ENCODE assay signal across 12 mouse cellular contexts in the genomic region with DNA sequence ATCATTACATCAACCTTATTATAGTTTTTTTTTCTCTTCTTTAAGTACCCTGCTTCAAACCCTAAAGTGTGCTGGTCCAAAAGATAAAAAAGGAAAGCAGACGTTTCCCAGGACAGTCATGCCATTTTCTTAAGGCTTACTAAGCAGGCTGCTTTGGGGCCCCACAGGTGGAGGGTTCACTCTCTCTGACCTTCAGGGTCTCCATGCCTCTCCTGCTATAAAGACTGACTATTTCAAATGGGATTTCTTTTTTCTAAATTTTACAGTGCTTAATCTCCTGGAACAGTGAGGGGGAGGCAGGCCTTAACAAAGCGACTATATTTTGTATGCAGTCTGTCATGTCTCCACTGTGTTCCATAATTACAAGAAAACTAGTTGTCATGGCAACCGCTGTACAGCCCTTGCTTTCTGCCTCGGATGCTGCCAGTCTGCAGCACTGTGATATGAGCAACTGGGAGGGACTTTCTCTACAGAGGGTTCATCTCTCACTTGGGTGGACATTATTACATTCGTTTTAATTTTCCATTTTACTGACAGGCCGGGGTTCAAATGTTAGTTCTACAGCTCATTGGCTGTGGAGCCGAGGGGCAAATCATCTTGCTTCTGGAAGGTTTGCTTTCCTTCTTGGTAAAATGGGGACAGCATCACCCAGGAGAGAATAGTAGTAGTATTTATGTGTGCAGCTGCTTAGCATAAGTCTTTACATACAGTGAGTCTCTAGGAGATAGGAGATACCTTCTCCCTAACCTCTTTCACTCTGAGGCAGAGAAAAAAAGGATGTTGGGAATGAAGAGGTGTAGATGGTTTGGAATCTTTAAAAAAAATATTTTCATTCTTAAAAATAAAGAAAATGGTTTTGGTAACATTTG. TPM values are rescaled to one million over a fixed set of nuclear protein-coding genes. Genes with fewer than 3 reads are reported as not detected.
DNase-seq lines count a peak whose midpoint lies in the region; ATAC-seq and TF ChIP-seq lines count a peak whose summit lies in the region.
"Had no signal": no experiment of that assay in that cellular context is flagged by ENCODE, and none has a peak within 500 bp of the region (broad histone marks: within the 10 kb centered on the region; RNA-seq: fewer than 3 reads in every experiment).

No protein-coding gene starts in this region.

- H3K4me3 ChIP-seq in limb, embryonic 14.5 days (replicated peaks; ENCODE audit: low read length) = no peak overlapping the region
- H3K4me3 ChIP-seq in limb, embryonic 10.5 days = no peak overlapping the region
- no peak overlapping the region for H3K4me3 ChIP-seq in forebrain, postnatal 0 days (ENCODE audit: low read depth, low read length)
- H3K4me3 ChIP-seq in midbrain, embryonic 10.5 days = no peak overlapping the region
- H3K4me3 ChIP-seq: erythroblast, embryonic 14.5 days had no signal

- no peak for TF ChIP-seq CTCF in forebrain, postnatal 0 days (IDR thresholded peaks at IDR 0.05; ENCODE audit: low read depth)

- H3K9ac ChIP-seq in limb, embryonic 14.5 days (ENCODE audit: low read depth, low read length, severe bottlenecking) = no peak overlapping the region
- H3K9ac ChIP-seq in forebrain, postnatal 0 days = peak overlapping the region; percentile 23

- no peak for ATAC-seq in limb, embryonic 14.5 days (ENCODE audit: low FRiP score, low read depth)
- peak; percentile 98 for ATAC-seq in forebrain, postnatal 0 days

- WGBS in limb, embryonic 14.5 days = 64% methylated on average over 7 of the region's 7 CpGs
- WGBS in limb, embryonic 10.5 days = 80% methylated on average over 7 of the region's 7 CpGs
- 19% methylated on average over 7 of the region's 7 CpGs for WGBS in forebrain, postnatal 0 days
- WGBS in midbrain, embryonic 10.5 days = 74% methylated on average over 7 of the region's 7 CpGs

- no peak overlapping the region for H3K27ac ChIP-seq in limb, embryonic 14.5 days (replicated peaks; ENCODE audit: low read depth, low read length)
- H3K27ac ChIP-seq in limb, embryonic 10.5 days = no peak overlapping the region
- H3K27ac ChIP-seq in forebrain, postnatal 0 days (ENCODE audit: low read depth, low read length) = peak overlapping the region; percentile 80
- H3K27ac ChIP-seq in midbrain, embryonic 10.5 days (replicated peaks) = 0 out of 2 replicates have a peak overlapping the region, but pooled peaks have one; percentile 19

- no peaks in the 10 kb centered on the region for H3K36me3 ChIP-seq in limb, embryonic 14.5 days (ENCODE audit: control insufficient read depth, insufficient read depth, low read length)
- H3K36me3 ChIP-seq in limb, embryonic 10.5 days = no peaks in the 10 kb centered on the region
- peaks cover 15% of the 10 kb centered on the region; the same call in 1 of the 2 replicates for H3K36me3 ChIP-seq in forebrain, postnatal 0 days (ENCODE audit: insufficient read depth)
- peaks cover 5% of the 10 kb centered on the region for H3K36me3 ChIP-seq in midbrain, embryonic 10.5 days

- no peak overlapping the region for H3K4me2 ChIP-seq in limb, embryonic 14.5 days (replicated peaks; ENCODE audit: low read depth, low read length, severe bottlenecking)
- peak overlapping the region; percentile 8 for H3K4me2 ChIP-seq in forebrain, postnatal 0 days (ENCODE audit: low read depth)

- TF ChIP-seq POLR2A in limb, embryonic 14.5 days (IDR thresholded peaks at IDR 0.05; ENCODE audit: borderline replicate concordance, extremely low read depth, insufficient read depth, insufficient read length) = no peak

- intact Hi-C loops in heart, postnatal 14 days (cut with DNase I) = no loop called here

- no peaks in the 10 kb centered on the region for H3K9me3 ChIP-seq in limb, embryonic 14.5 days (ENCODE audit: control insufficient read depth, low read length)
- no peaks in the 10 kb centered on the region for H3K9me3 ChIP-seq in limb, embryonic 10.5 days (replicated peaks)
- H3K9me3 ChIP-seq in forebrain, postnatal 0 days (ENCODE audit: low read length) = no peaks in the 10 kb centered on the region
- H3K9me3 ChIP-seq in midbrain, embryonic 10.5 days (replicated peaks) = no peaks in the 10 kb centered on the region

- peak; percentile 33 for DNase-seq in limb, embryonic 14.5 days (ENCODE audit: low spot score)
- DNase-seq in limb, embryonic 10.5 days (ENCODE audit: low spot score) = no peak
- DNase-seq in forebrain, postnatal 0 days = peak; percentile 91
- DNase-seq in midbrain, embryonic 10.5 days (ENCODE audit: low spot score) = no peak
- peak; percentile 30 for DNase-seq in right cerebral cortex, postnatal 4 days
- no peak for DNase-seq in kidney, postnatal 14 days
- no peak for DNase-seq in cerebellum, adult 8-10 months
- no peak for DNase-seq in heart, postnatal 14 days
- DNase-seq: adrenal gland, adult 8-10 months; lung, postnatal 14 days; thymus, adult 2 months had no signal

- H3K27me3 ChIP-seq in limb, embryonic 14.5 days (ENCODE audit: control insufficient read depth, insufficient read depth, low read length) = no peaks in the 10 kb centered on the region
- 0 out of 2 replicates have a peak, but pooled peaks cover 3% of the 10 kb centered on the region for H3K27me3 ChIP-seq in limb, embryonic 10.5 days (ENCODE audit: low read depth, poor library complexity, severe bottlenecking)
- no peaks in the 10 kb centered on the region for H3K27me3 ChIP-seq in forebrain, postnatal 0 days (ENCODE audit: insufficient read depth, low read length)
- H3K27me3 ChIP-seq in midbrain, embryonic 10.5 days (ENCODE audit: low read depth, poor library complexity, severe bottlenecking) = no peaks in the 10 kb centered on the region

- H3K4me1 ChIP-seq in limb, embryonic 14.5 days (ENCODE audit: control insufficient read depth, insufficient read depth, low read length) = peaks cover 13% of the 10 kb centered on the region; the same call in 1 of the 2 replicates
- peaks cover 23% of the 10 kb centered on the region; the same call in 1 of the 2 replicates for H3K4me1 ChIP-seq in limb, embryonic 10.5 days
- peaks cover 30% of the 10 kb centered on the region for H3K4me1 ChIP-seq in forebrain, postnatal 0 days (ENCODE audit: insufficient read depth)
- H3K4me1 ChIP-seq in midbrain, embryonic 10.5 days = peaks cover 26% of the 10 kb centered on the region

RNA-seq across cellular contexts. Expression of a gene that starts 27.4 kb away (rescaled TPM):
- 15.7 and 17.5 TPM in 2 replicates for polyA plus RNA-seq in limb, embryonic 14.5 days (2012; rRNA removed)
- polyA plus RNA-seq in limb, embryonic 14.5 days (2014; fragmentation: Nextera tagmentation; extraction: Ambion mirVana) = 3.2 and 3.8 TPM in 2 replicates
- polyA plus RNA-seq in limb, embryonic 10.5 days (2016; fragmentation: Nextera tagmentation; extraction: Ambion mirVana) = 1.1 and 2.0 TPM in 2 replicates
- 1,434 and 1,519 TPM in 2 replicates for total RNA-seq in forebrain, postnatal 0 days (2014; rRNA removed)
- 646 and 742 TPM in 2 replicates for polyA plus RNA-seq in forebrain, postnatal 0 days (2015; fragmentation: Nextera tagmentation; extraction: Ambion mirVana)
- polyA plus RNA-seq in midbrain, embryonic 10.5 days (2016; fragmentation: Nextera tagmentation; extraction: Ambion mirVana) = 25.7 and 51.3 TPM in 2 replicates
- 1 to 10 TPM; 1.2 to 8.5 TPM for total RNA-seq in heart, postnatal 14 days (2021)
- polyA plus RNA-seq: erythroblast, embryonic 14.5 days had no signal

Comparison
In these comparisons a context has a peak if more than half of its experiments do, and no peak if none do; other contexts are left out.
1. DNase-seq: peak in limb, embryonic 14.5 days (single experiment), forebrain, postnatal 0 days (single experiment) and right cerebral cortex, postnatal 4 days (single experiment); none in limb, embryonic 10.5 days (single experiment), midbrain, embryonic 10.5 days (single experiment), kidney, postnatal 14 days (single experiment), cerebellum, adult 8-10 months (single experiment) and heart, postnatal 14 days (0 of 2).
2. H3K27ac ChIP-seq: peak in forebrain, postnatal 0 days (single experiment) and midbrain, embryonic 10.5 days (single experiment); none in limb, embryonic 14.5 days (single experiment) and limb, embryonic 10.5 days (single experiment).
3. RNA of a gene that starts 27.4 kb away (polyA plus RNA-seq): 646 to 742 TPM in forebrain, postnatal 0 days; 25.7 to 51.3 TPM in midbrain, embryonic 10.5 days, 3.2 to 17.5 TPM in limb, embryonic 14.5 days and 1.1 to 2.0 TPM in limb, embryonic 10.5 days; every median in the first group is over 10 times any median in the second.